Mouse (Mus musculus) olfactory bulb, adult 2 months (tissue): Measurements from ENCODE around the gene Foxo6. TPM values are rescaled to one million over a fixed set of nuclear protein-coding genes. Genes with fewer than 3 reads are reported as not detected.

ENCODE experiments used
- H3K27ac ChIP-seq: fragments of 200-500 bp; 2 replicates; pipeline ENCODE4 v1.5.1; 2012; ENCODE audit warnings: low read depth, low read length; ENCODE audit not compliant: insufficient read depth
- H3K4me1 ChIP-seq: fragments of 200-500 bp; 2 replicates; pipeline ENCODE4 v1.6.1; 2012; ENCODE audit warnings: low read length; ENCODE audit not compliant: control insufficient read depth, insufficient read depth
- H3K4me3 ChIP-seq: fragments of 200-500 bp; 2 replicates; pipeline ENCODE4 v1.5.1; 2012; ENCODE audit warnings: mild to moderate bottlenecking, low read depth, low read length, moderate library complexity; ENCODE audit not compliant: insufficient read depth
- CTCF ChIP-seq: fragments of 200-500 bp; IDR thresholded peaks from 2 replicates; pipeline ENCODE4 v1.5.1; 2012; ENCODE audit warnings: low read depth, mild to moderate bottlenecking, low read length, moderate library complexity; ENCODE audit not compliant: insufficient read depth
- POLR2A ChIP-seq: fragments of 200-500 bp; IDR thresholded peaks from 2 replicates; pipeline ENCODE4 v1.6.1; 2012; ENCODE audit warnings: mild to moderate bottlenecking, low read depth, low read length, moderate library complexity; ENCODE audit not compliant: insufficient read depth
- WGBS: fragments of 180-500 bp; shearing (Covaris S2); methylation state at CpG from one replicate; pipeline ENCODE4 v1.1.7; 2018; 5-methylcytosine and 5-hydroxymethylcytosine counted together
- polyA plus RNA-seq: library from polyadenylated mRNA; stranded (reverse); fragments of >200 nt; gene quantifications from 2 replicates; pipeline ENCODE4 v1.2.4, GENCODE M21; 2012; ENCODE audit warnings: low replicate concordance; ENCODE audit not compliant: missing spikeins, insufficient read depth, insufficient read length

The Foxo6 gene
- not detected in 2 replicates for polyA plus RNA-seq

GRCm38 (mm10) chr4:120287290-120288111, at the start of gene Foxo6:
Gene Foxo6 (minus strand): TSS chr4:120287349.
- TF ChIP-seq POLR2A (peak; percentile 34; the same call in 1 of the 2 replicates), CTCF (peak; percentile 50; the same call in 1 of the 2 replicates)
- no peak within 1 kb of the TSS for H3K27ac ChIP-seq
- H3K4me1 ChIP-seq: peaks cover 46% of the 10 kb centered on the region
- 2% methylated on average over 97 of the region's 99 CpGs for WGBS
- H3K4me3 ChIP-seq: peak within 1 kb of the TSS; percentile 62

GRCm38 (mm10) chr4:120334316-120334715, 47.2 kb upstream of the Foxo6 start:
- Histone ChIP-seq H3K27ac (no peak overlapping the region), H3K4me3 (no peak overlapping the region), H3K4me1 (peaks cover 8% of the 10 kb centered on the region)
- TF ChIP-seq POLR2A (no peak), CTCF (no peak)
- 95% methylated on average over 4 of the region's 4 CpGs for WGBS

GRCm38 (mm10) chr4:120332934-120333421, 45.8 kb upstream of the Foxo6 start:
- H3K4me1 ChIP-seq: peaks cover 8% of the 10 kb centered on the region
- WGBS: 25% methylated on average over 11 of the region's 11 CpGs
- H3K27ac ChIP-seq: peak overlapping the region; percentile 31; the same call in 1 of the 2 replicates
- no peak for TF ChIP-seq CTCF
- no peak for TF ChIP-seq POLR2A
- no peak overlapping the region for H3K4me3 ChIP-seq

GRCm38 (mm10) chr4:120332405-120332933, 45.3 kb upstream of the Foxo6 start:
- TF ChIP-seq POLR2A: no peak
- no peak for TF ChIP-seq CTCF

GRCm38 (mm10) chr4:120331992-120332391, 44.8 kb upstream of the Foxo6 start:
- peaks cover 8% of the 10 kb centered on the region for H3K4me1 ChIP-seq
- WGBS: 92% methylated on average over 7 of the region's 7 CpGs
- H3K4me3 ChIP-seq: no peak overlapping the region
- TF ChIP-seq CTCF (no peak), POLR2A (no peak)
- no peak overlapping the region for H3K27ac ChIP-seq

More at GRCm38 (mm10) chr4:120332405-120332933, 45.3 kb upstream of the Foxo6 start:
- WGBS: 35% methylated on average over 7 of the region's 7 CpGs
- Histone ChIP-seq H3K4me3 (no peak overlapping the region), H3K27ac (no peak overlapping the region), H3K4me1 (peaks cover 8% of the 10 kb centered on the region)

GRCm38 (mm10) chr4:120331541-120331940, 44.4 kb upstream of the Foxo6 start:
- TF ChIP-seq POLR2A: no peak
- TF ChIP-seq CTCF: no peak
- no peak overlapping the region for H3K4me3 ChIP-seq
- H3K27ac ChIP-seq: no peak overlapping the region
- peaks cover 8% of the 10 kb centered on the region for H3K4me1 ChIP-seq
- 98% methylated on average over 2 of the region's 2 CpGs for WGBS

DNA sequence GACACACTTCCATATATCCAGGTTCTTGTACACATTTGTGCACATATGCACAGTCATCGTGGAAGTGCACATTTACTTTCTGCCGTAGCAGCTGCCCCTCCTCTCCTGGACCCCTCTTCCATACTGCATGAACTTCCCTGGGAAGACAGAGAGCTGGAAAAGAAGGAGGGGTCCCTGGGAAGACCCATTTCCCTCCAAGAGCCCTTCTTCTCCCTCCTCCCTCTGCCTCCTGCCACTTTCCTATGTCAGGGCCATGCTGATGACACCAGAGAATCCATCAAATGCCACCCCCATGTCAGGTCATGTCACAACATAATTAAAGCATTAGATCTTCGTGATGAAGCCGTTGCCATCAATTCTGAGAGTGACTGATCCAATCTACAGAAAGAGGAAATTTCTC, 38.6 kb upstream of the Foxo6 start:
- Histone ChIP-seq H3K27ac (no peak overlapping the region), H3K4me3 (no peak overlapping the region), H3K4me1 (no peaks in the 10 kb centered on the region)
- TF ChIP-seq POLR2A (no peak), CTCF (no peak)
- 80% methylated on average over 4 of the region's 4 CpGs for WGBS

DNA sequence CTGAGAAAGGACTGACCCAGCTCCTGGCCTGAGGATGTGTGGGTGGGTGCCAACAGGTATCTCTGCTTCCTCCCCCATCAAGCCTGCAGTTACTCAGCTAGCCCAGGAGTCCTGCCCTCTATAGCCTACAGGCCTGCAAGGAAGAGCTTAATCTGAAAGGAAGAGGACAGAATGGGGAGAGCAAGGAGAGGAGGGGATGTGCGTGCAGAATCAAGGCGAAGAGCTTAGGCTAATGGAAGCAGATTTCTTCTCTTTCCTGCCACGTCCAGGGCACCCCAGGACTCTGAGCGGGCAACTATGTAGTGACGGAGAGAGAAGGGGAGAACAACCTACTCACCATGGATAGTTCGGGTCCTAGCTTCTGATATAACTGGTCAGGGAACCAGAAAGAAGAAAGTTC, 37.9 kb upstream of the Foxo6 start:
- Histone ChIP-seq H3K27ac (no peak overlapping the region), H3K4me3 (no peak overlapping the region), H3K4me1 (no peaks in the 10 kb centered on the region)
- WGBS: 90% methylated on average over 6 of the region's 6 CpGs
- TF ChIP-seq CTCF: no peak
- no peak for TF ChIP-seq POLR2A

- TF ChIP-seq POLR2A (no peak), CTCF (no peak)
- H3K4me3 ChIP-seq: no peak overlapping the region
- no peaks in the 10 kb centered on the region for H3K4me1 ChIP-seq
- H3K27ac ChIP-seq: no peak overlapping the region
- WGBS: 97% methylated on average over 1 of the region's 1 CpGs
These were observed 36.7 kb upstream of the Foxo6 start for GRCm38 (mm10) chr4:120323858-120324257.
